Mouse (Mus musculus): ENCODE results near the gene Ankrd23.

Gene Ankrd23

GRCm38 (mm10) chr1:36523332-36524013 is 13.2 kb downstream of the Ankrd23 start:
- TF ChIP-seq GATA4 (IDR thresholded peaks at IDR 0.05; ENCODE audit: insufficient replicate concordance, low read length) = no peak

GRCm38 (mm10) chr1:36522210-36522609 is 14.5 kb downstream of the Ankrd23 start:
- TF ChIP-seq GATA4 (IDR thresholded peaks at IDR 0.05; ENCODE audit: insufficient replicate concordance, low read length) = no peak

GRCm38 (mm10) chr1:36519626-36520025 is 17.1 kb downstream of the Ankrd23 start:
- no peak for TF ChIP-seq GATA4 (IDR thresholded peaks at IDR 0.05; ENCODE audit: insufficient replicate concordance, low read length)

GRCm38 (mm10) chr1:36518259-36518658 is 18.4 kb downstream of the Ankrd23 start:
- no peak for TF ChIP-seq GATA4 (IDR thresholded peaks at IDR 0.05; ENCODE audit: insufficient replicate concordance, low read length)

GRCm38 (mm10) chr1:36513718-36514117 is 23.0 kb downstream of the Ankrd23 start:
- TF ChIP-seq GATA4 (IDR thresholded peaks at IDR 0.05; ENCODE audit: insufficient replicate concordance, low read length) = no peak

GRCm38 (mm10) chr1:36513310-36513709 is 23.4 kb downstream of the Ankrd23 start:
- TF ChIP-seq GATA4 (IDR thresholded peaks at IDR 0.05; ENCODE audit: insufficient replicate concordance, low read length) = no peak

- no peak for TF ChIP-seq GATA4 (IDR thresholded peaks at IDR 0.05; ENCODE audit: insufficient replicate concordance, low read length)
Measured at GRCm38 (mm10) chr1:36512966-36513280, 23.8 kb downstream of the Ankrd23 start.

GRCm38 (mm10) chr1:36512089-36512965 is 24.4 kb downstream of the Ankrd23 start:
- no peak for TF ChIP-seq GATA4 (IDR thresholded peaks at IDR 0.05; ENCODE audit: insufficient replicate concordance, low read length)

- TF ChIP-seq GATA4 (IDR thresholded peaks at IDR 0.05; ENCODE audit: insufficient replicate concordance, low read length) = no peak
Measured at GRCm38 (mm10) chr1:36511289-36512021, 25.2 kb downstream of the Ankrd23 start, which contains the start of gene Cnnm3. Gene Cnnm3, plus strand, starts transcription at chr1:36511867.

GRCm38 (mm10) chr1:36508238-36508637 is 28.4 kb downstream of the Ankrd23 start:
- no peak for TF ChIP-seq GATA4 (IDR thresholded peaks at IDR 0.05; ENCODE audit: insufficient replicate concordance, low read length)

- no peak for TF ChIP-seq GATA4 (IDR thresholded peaks at IDR 0.05; ENCODE audit: insufficient replicate concordance, low read length)
Measured at GRCm38 (mm10) chr1:36501261-36501660, 35.4 kb downstream of the Ankrd23 start.

GRCm38 (mm10) chr1:36497312-36497711 is 39.4 kb downstream of the Ankrd23 start:
- TF ChIP-seq GATA4 (IDR thresholded peaks at IDR 0.05; ENCODE audit: insufficient replicate concordance, low read length) = no peak

- no peak for TF ChIP-seq GATA4 (IDR thresholded peaks at IDR 0.05; ENCODE audit: insufficient replicate concordance, low read length)
Measured at GRCm38 (mm10) chr1:36496719-36497118, 40.0 kb downstream of the Ankrd23 start.

- TF ChIP-seq GATA4 (IDR thresholded peaks at IDR 0.05; ENCODE audit: insufficient replicate concordance, low read length) = no peak
Measured at GRCm38 (mm10) chr1:36493299-36493698, 43.4 kb downstream of the Ankrd23 start.

- no peak for TF ChIP-seq GATA4 (IDR thresholded peaks at IDR 0.05; ENCODE audit: insufficient replicate concordance, low read length)
Measured at GRCm38 (mm10) chr1:36492416-36493139, 44.1 kb downstream of the Ankrd23 start.
